Mouse (Mus musculus) midbrain, embryonic 14.5 days (tissue): ENCODE results near the gene 9330159F19Rik. TPM values are rescaled to one million over a fixed set of nuclear protein-coding genes. Genes with fewer than 3 reads are reported as not detected.

Experiments
- ATAC-seq: fragments of 200-750 bp; cut with Nextera tagmentation; 2 replicates; pipeline ENCODE4 v1.8.0; 2017; ENCODE audit warnings: moderate number of reproducible peaks, moderate library complexity; ENCODE audit not compliant: low FRiP score, low TSS enrichment
- DNase-seq: peaks from one replicate; pipeline ENCODE4 v3.0.0-alpha.2; 2015
- H3K27ac ChIP-seq: fragments of 300-500 bp; sonication (generic); replicated peaks from 2 replicates; pipeline ENCODE4 v1.5.1; 2014; ENCODE audit warnings: mild to moderate bottlenecking, low read depth, low read length, moderate library complexity
- H3K27me3 ChIP-seq: fragments of 300-500 bp; sonication (generic); 2 replicates; pipeline ENCODE4 v1.6.1; 2014; ENCODE audit warnings: low read length, control low read depth, mixed read lengths; ENCODE audit not compliant: control insufficient read depth, insufficient read depth
- H3K36me3 ChIP-seq: fragments of 300-500 bp; sonication (generic); 2 replicates; pipeline ENCODE4 v1.6.1; 2014; ENCODE audit warnings: low read length, control low read depth; ENCODE audit not compliant: control insufficient read depth, insufficient read depth
- H3K4me1 ChIP-seq: fragments of 300-500 bp; sonication (generic); 2 replicates; pipeline ENCODE4 v1.6.1; 2014; ENCODE audit warnings: mild to moderate bottlenecking, antibody characterized with exemption, low read length, control low read depth; ENCODE audit not compliant: control insufficient read depth, insufficient read depth
- H3K4me2 ChIP-seq: fragments of 300-500 bp; sonication (generic); 2 replicates; pipeline ENCODE4 v1.6.1; 2014; ENCODE audit warnings: mild to moderate bottlenecking, low read length, moderate library complexity
- H3K4me3 ChIP-seq: fragments of 300-500 bp; sonication (generic); replicated peaks from 2 replicates; pipeline ENCODE4 v1.5.1; 2014; ENCODE audit warnings: low read depth, low read length
- H3K9ac ChIP-seq: fragments of 300-500 bp; sonication (generic); replicated peaks from 2 replicates; pipeline ENCODE4 v1.6.1; 2014; ENCODE audit warnings: mild to moderate bottlenecking, low read length, moderate library complexity
- H3K9me3 ChIP-seq: fragments of 300-500 bp; sonication (generic); 2 replicates; pipeline ENCODE4 v1.6.1; 2016; ENCODE audit warnings: low read length, control low read depth, mixed read lengths; ENCODE audit not compliant: control insufficient read depth
- WGBS: fragments of 180-500 bp; shearing (Covaris S2); extraction: QIAGEN DNeasy Blood & Tissue Kit; methylation state at CpG from one replicate; pipeline ENCODE4 v1.1.7; 2014; 5-methylcytosine and 5-hydroxymethylcytosine counted together
- polyA plus RNA-seq: library from polyadenylated mRNA; unstranded; fragments of >200 nt; fragmentation: Nextera tagmentation; extraction: Ambion mirVana; gene quantifications from 2 replicates; pipeline ENCODE4 v1.2.1, GENCODE M21; 2014

Gene 9330159F19Rik
- polyA plus RNA-seq, 1 experiment from 2014 or later, result 35.4 TPM

- ATAC-seq, result no peak
- H3K9ac ChIP-seq, result no peak overlapping the region
- H3K4me1 ChIP-seq, result no peaks in the 10 kb centered on the region
- 97% methylated on average over 33 of the region's 33 CpGs for WGBS
- no peaks in the 10 kb centered on the region for H3K27me3 ChIP-seq
- no peak for DNase-seq
- H3K4me3 ChIP-seq, result no peak overlapping the region
- no peak overlapping the region for H3K4me2 ChIP-seq
- H3K9me3 ChIP-seq, result no peaks in the 10 kb centered on the region
- peaks cover 69% of the 10 kb centered on the region for H3K36me3 ChIP-seq
- H3K27ac ChIP-seq, result no peak overlapping the region
Measured at GRCm38 (mm10) chr10:29196811-29197210, 14.6 kb upstream of the 9330159F19Rik start.

DNA sequence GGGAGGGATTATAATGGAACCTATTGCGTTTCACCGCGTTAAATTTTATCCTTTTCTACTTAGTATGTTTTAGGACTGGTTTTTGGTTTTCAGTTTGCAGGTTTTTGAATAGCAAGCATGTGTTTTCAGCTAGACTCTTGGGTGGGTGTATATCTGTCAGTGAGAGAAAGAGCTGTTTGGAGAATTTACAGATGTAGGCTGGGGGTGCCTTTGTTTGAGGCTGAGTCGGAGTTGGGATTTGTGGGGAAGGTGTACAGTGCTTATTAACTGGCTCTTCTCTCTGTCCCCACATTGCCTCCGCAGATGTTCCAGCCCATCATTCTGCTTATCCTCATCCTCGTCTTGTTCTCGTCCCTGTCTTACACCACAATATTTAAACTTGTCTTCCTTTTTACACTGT, 12.8 kb upstream of the 9330159F19Rik start, which contains the start of gene Gm49353:
TSS of gene Gm49353 (plus strand) at position 313 of the 400 bp plus-strand sequence.
- Histone ChIP-seq H3K9ac (no peak within 1 kb of the TSS), H3K4me1 (no peaks in the 10 kb centered on the region), H3K27me3 (no peaks in the 10 kb centered on the region), H3K27ac (no peak within 1 kb of the TSS), H3K4me2 (no peak within 1 kb of the TSS), H3K9me3 (no peaks in the 10 kb centered on the region), H3K4me3 (no peak within 1 kb of the TSS), H3K36me3 (peaks cover 74% of the 10 kb centered on the region)
- no peak for DNase-seq
- no peak for ATAC-seq
- WGBS, result 86% methylated on average over 7 of the region's 7 CpGs

GRCm38 (mm10) chr10:29199835-29200234, 11.6 kb upstream of the 9330159F19Rik start:
- WGBS, result 79% methylated on average over 3 of the region's 3 CpGs
- Histone ChIP-seq H3K9ac (no peak overlapping the region), H3K27me3 (no peaks in the 10 kb centered on the region), H3K27ac (no peak overlapping the region), H3K4me1 (no peaks in the 10 kb centered on the region), H3K4me2 (no peak overlapping the region), H3K9me3 (no peaks in the 10 kb centered on the region), H3K4me3 (no peak overlapping the region), H3K36me3 (peaks cover 72% of the 10 kb centered on the region)
- no peak for DNase-seq
- ATAC-seq, result no peak

DNA sequence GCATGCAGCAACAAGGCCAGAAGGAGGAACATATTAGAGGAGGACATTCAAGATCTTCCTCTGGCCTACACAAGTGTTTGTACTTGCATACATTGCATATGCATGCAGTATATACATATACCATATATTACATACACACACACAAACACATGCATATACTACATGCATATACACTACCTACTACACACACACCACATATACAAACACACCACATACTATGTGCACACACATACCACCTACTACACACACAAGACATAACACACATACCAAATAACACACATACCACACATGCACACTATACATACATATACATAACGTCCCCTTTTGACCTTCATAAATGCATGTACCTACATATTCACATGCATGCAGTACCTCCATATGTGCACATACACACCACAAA, 10.8 kb upstream of the 9330159F19Rik start:
- Histone ChIP-seq H3K27me3 (no peaks in the 10 kb centered on the region), H3K9ac (no peak overlapping the region), H3K4me1 (no peaks in the 10 kb centered on the region), H3K4me2 (no peak overlapping the region), H3K9me3 (no peaks in the 10 kb centered on the region), H3K27ac (no peak overlapping the region), H3K36me3 (peaks cover 70% of the 10 kb centered on the region), H3K4me3 (no peak overlapping the region)
- no peak for DNase-seq
- 0 out of 2 replicates have a peak, but pooled peaks have one; percentile 8 for ATAC-seq
- 96% methylated on average over 1 of the region's 1 CpGs for WGBS

GRCm38 (mm10) chr10:29206730-29207129, 4.7 kb upstream of the 9330159F19Rik start:
- Histone ChIP-seq H3K36me3 (peaks cover 23% of the 10 kb centered on the region), H3K27ac (no peak overlapping the region), H3K4me2 (no peak overlapping the region), H3K9ac (no peak overlapping the region), H3K4me3 (no peak overlapping the region), H3K4me1 (no peaks in the 10 kb centered on the region), H3K9me3 (no peaks in the 10 kb centered on the region), H3K27me3 (no peaks in the 10 kb centered on the region)
- DNase-seq (peak; percentile 81), ATAC-seq (peak; percentile 68; the same call in 1 of the 2 replicates)

DNA sequence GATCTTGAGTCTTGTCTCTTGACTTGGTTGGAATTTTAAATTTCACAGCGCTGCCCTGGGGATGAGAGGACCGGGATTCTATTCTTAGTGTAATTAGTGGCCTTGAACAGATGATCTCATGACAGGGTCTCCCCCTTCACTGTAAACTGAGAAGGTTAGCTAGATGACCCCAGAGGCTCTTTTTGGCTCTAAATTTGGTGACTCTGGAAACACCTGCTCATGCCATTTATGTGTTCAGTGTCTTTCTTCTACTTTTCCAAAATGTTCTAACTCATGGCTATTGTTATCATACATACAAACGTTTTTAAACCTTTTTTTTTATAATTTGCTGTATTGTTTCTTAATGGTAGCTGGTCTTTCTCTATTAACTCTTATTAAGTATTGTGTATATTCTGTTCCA, 2.7 kb upstream of the 9330159F19Rik start:
- Histone ChIP-seq H3K9ac (no peak overlapping the region), H3K4me2 (no peak overlapping the region), H3K27ac (no peak overlapping the region), H3K4me3 (no peak overlapping the region), H3K9me3 (no peaks in the 10 kb centered on the region), H3K36me3 (peaks cover 17% of the 10 kb centered on the region), H3K27me3 (no peaks in the 10 kb centered on the region), H3K4me1 (no peaks in the 10 kb centered on the region)
- 58% methylated on average over 3 of the region's 3 CpGs for WGBS
- DNase-seq, result no peak
- no peak for ATAC-seq

- H3K27me3 ChIP-seq, result no peaks in the 10 kb centered on the region
- H3K4me2 ChIP-seq, result no peak overlapping the region
- DNase-seq, result peak; percentile 30
- no peak for ATAC-seq
- WGBS, result 26% methylated on average over 3 of the region's 3 CpGs
- H3K36me3 ChIP-seq, result peaks cover 16% of the 10 kb centered on the region; the same call in 1 of the 2 replicates
- H3K9ac ChIP-seq, result no peak overlapping the region
- no peaks in the 10 kb centered on the region for H3K9me3 ChIP-seq
- no peak overlapping the region for H3K27ac ChIP-seq
- no peaks in the 10 kb centered on the region for H3K4me1 ChIP-seq
- H3K4me3 ChIP-seq, result no peak overlapping the region
Measured at GRCm38 (mm10) chr10:29213534-29214100, 2.2 kb downstream of the 9330159F19Rik start.

GRCm38 (mm10) chr10:29216957-29217356, 5.6 kb downstream of the 9330159F19Rik start:
- DNase-seq (no peak), ATAC-seq (peak; percentile 51; the same call in 1 of the 2 replicates)
- Histone ChIP-seq H3K27me3 (no peaks in the 10 kb centered on the region), H3K4me2 (no peak overlapping the region), H3K4me3 (no peak overlapping the region), H3K36me3 (peaks cover 15% of the 10 kb centered on the region), H3K9me3 (no peaks in the 10 kb centered on the region), H3K9ac (no peak overlapping the region), H3K4me1 (no peaks in the 10 kb centered on the region), H3K27ac (no peak overlapping the region)
- whole genome bisulfite sequencing, result 95% methylated on average over 1 of the region's 1 CpGs

DNA sequence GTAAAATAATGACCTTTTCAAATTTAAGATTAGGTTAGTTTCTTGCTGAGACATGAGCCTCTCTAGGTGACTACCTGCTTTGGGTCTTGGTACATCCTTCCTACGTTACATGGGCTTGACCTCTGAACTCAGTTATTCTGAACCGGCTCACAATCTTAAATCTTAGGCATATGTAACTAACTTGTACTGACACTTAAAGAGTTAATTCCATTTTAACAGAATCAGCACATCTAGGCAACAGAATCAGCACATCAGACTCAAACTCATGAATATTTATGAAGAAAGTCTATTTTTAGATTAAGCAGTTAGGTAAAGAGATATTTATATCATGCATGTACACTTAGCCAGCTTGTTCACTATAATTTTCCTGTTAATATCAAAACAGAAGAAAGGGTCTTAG, 6.0 kb downstream of the 9330159F19Rik start:
- DNase-seq (peak; percentile 35), ATAC-seq (peak; percentile 35; the same call in 1 of the 2 replicates)
- Histone ChIP-seq H3K27me3 (no peaks in the 10 kb centered on the region), H3K4me3 (no peak overlapping the region), H3K27ac (no peak overlapping the region), H3K4me1 (no peaks in the 10 kb centered on the region), H3K36me3 (peaks cover 20% of the 10 kb centered on the region), H3K9me3 (no peaks in the 10 kb centered on the region), H3K4me2 (no peak overlapping the region), H3K9ac (no peak overlapping the region)
- 18% methylated on average over 2 of the region's 2 CpGs for WGBS
